Mouse (Mus musculus): Measurements from ENCODE around the gene Vipr2. TPM values are rescaled to one million over a fixed set of nuclear protein-coding genes. Genes with fewer than 3 reads are reported as not detected.

The Vipr2 gene
- polyA plus RNA-seq, 2 experiments: 2.9 to 5.6 TPM

- no peak for TF ChIP-seq POLR2A (IDR thresholded peaks at IDR 0.05; ENCODE audit: borderline replicate concordance, extremely low read depth, insufficient read depth, insufficient read length)
- H3K4me3 ChIP-seq (replicated peaks; ENCODE audit: low read length): no peak overlapping the region
- H3K4me1 ChIP-seq (ENCODE audit: control insufficient read depth, insufficient read depth, low read length): no peaks in the 10 kb centered on the region
- ATAC-seq (ENCODE audit: low FRiP score, low read depth) (no peak), DNase-seq (ENCODE audit: low spot score) (no peak)
- H3K27ac ChIP-seq (replicated peaks; ENCODE audit: low read depth, low read length): no peak overlapping the region
- no peaks in the 10 kb centered on the region for H3K36me3 ChIP-seq (ENCODE audit: control insufficient read depth, insufficient read depth, low read length)
- 73% methylated on average over 6 of the region's 6 CpGs for WGBS
- H3K4me2 ChIP-seq (replicated peaks; ENCODE audit: low read depth, low read length, severe bottlenecking): no peak overlapping the region
- no peak overlapping the region for H3K9ac ChIP-seq (ENCODE audit: low read depth, low read length, severe bottlenecking)
- H3K27me3 ChIP-seq (ENCODE audit: control insufficient read depth, insufficient read depth, low read length): no peaks in the 10 kb centered on the region
- no peaks in the 10 kb centered on the region for H3K9me3 ChIP-seq (ENCODE audit: control insufficient read depth, low read length)
Measured at GRCm38 (mm10) chr12:116193952-116194351, 116.4 kb downstream of the Vipr2 start.

GRCm38 (mm10) chr12:116194641-116195040 is 117.1 kb downstream of the Vipr2 start:
- Histone ChIP-seq H3K4me1 (ENCODE audit: control insufficient read depth, insufficient read depth, low read length) (no peaks in the 10 kb centered on the region), H3K4me3 (replicated peaks; ENCODE audit: low read length) (no peak overlapping the region), H3K9me3 (ENCODE audit: control insufficient read depth, low read length) (no peaks in the 10 kb centered on the region), H3K9ac (ENCODE audit: low read depth, low read length, severe bottlenecking) (no peak overlapping the region), H3K36me3 (ENCODE audit: control insufficient read depth, insufficient read depth, low read length) (no peaks in the 10 kb centered on the region), H3K4me2 (replicated peaks; ENCODE audit: low read depth, low read length, severe bottlenecking) (no peak overlapping the region), H3K27me3 (ENCODE audit: control insufficient read depth, insufficient read depth, low read length) (no peaks in the 10 kb centered on the region), H3K27ac (replicated peaks; ENCODE audit: low read depth, low read length) (no peak overlapping the region)
- ATAC-seq (ENCODE audit: low FRiP score, low read depth): no peak
- DNase-seq (ENCODE audit: low spot score): no peak
- no peak for TF ChIP-seq POLR2A (IDR thresholded peaks at IDR 0.05; ENCODE audit: borderline replicate concordance, extremely low read depth, insufficient read depth, insufficient read length)

Small RNA genes within 50 kb of the gene (microRNA-seq; reads per million reads assigned to microRNA genes)
- not detected for gene Gm44372

Other genes starting within 250 kb of the Vipr2 start
- gene Zfp386, start 30.0 kb upstream of the Vipr2 start, polyA plus RNA-seq (2012; rRNA removed): 25.1 and 29.9 TPM in 2 replicates
- gene Zfp386, start 30.0 kb upstream of the Vipr2 start, polyA plus RNA-seq (2014; fragmentation: Nextera tagmentation; extraction: Ambion mirVana): 44.1 and 44.4 TPM in 2 replicates
- gene Wdr60, start 185.3 kb downstream of the Vipr2 start, polyA plus RNA-seq (2012; rRNA removed): 20.7 and 22.4 TPM in 2 replicates
- 25.9 and 29.1 TPM in 2 replicates for gene Wdr60, start 185.3 kb downstream of the Vipr2 start, polyA plus RNA-seq (2014; fragmentation: Nextera tagmentation; extraction: Ambion mirVana)
- not detected in 2 replicates for gene Gm11027, start 197.7 kb downstream of the Vipr2 start, polyA plus RNA-seq (2012; rRNA removed)
- not detected in 2 replicates for gene Gm11027, start 197.7 kb downstream of the Vipr2 start, polyA plus RNA-seq (2014; fragmentation: Nextera tagmentation; extraction: Ambion mirVana)
- 13.7 and 15.9 TPM in 2 replicates for gene Esyt2, start 203.5 kb downstream of the Vipr2 start, polyA plus RNA-seq (2012; rRNA removed)
- gene Esyt2, start 203.5 kb downstream of the Vipr2 start, polyA plus RNA-seq (2014; fragmentation: Nextera tagmentation; extraction: Ambion mirVana): 29.7 and 30.3 TPM in 2 replicates

All from limb, embryonic 14.5 days (tissue).